Mouse (Mus musculus) adipocyte (in vitro differentiated cells): Measurements from ENCODE around the gene Hsd17b14.

Experiments
- DNase-seq: peaks from one replicate; pipeline ENCODE4 v3.0.0-alpha.2; 2016; ENCODE audit warnings: low spot score

Hsd17b14 gene

DNA sequence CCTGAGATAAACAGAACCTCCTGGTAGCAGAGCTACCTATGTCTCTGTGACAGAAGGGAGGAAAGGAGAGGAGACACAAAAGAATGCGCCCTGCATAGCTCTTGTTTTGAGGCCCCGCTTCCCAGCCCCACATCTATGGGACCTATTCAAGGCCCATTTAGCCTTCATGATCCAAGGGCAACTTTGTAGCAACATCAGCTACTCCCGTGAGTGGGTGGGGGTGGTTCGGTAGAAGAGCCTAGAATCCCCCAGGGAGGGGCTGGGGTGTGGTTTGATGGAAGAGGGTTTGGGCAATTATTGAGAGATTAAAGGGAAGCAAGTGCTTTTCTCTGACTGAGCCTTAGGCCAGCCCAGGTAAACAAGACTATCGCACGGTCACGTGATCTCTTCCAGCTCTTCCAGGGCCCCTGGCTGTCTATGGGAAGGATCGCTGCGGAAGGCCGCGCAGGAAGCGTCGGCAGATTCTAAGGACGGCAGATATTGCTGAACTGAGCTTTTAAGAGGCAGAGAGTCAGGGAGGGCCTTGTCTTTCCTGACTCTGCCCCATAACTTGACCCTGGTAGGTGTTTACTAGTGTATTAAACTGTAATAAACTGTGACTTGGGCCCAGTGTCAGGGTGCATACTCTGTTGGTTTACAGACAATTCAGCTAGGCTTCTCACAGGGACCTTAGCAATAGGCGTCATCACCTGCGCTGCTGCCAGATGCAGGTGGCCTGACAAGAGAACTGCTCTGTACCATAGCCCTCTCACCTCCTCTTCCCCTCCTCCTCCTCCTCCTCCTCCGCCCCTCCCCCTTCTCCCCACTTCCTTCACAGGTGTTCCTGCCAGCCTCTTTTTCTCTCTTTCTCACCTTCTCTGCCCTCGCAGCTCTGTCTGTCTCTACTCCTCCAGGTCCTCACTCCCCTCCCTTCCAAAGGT is 44.5 kb downstream of the Hsd17b14 start:
- DNase-seq: no peak

DNA sequence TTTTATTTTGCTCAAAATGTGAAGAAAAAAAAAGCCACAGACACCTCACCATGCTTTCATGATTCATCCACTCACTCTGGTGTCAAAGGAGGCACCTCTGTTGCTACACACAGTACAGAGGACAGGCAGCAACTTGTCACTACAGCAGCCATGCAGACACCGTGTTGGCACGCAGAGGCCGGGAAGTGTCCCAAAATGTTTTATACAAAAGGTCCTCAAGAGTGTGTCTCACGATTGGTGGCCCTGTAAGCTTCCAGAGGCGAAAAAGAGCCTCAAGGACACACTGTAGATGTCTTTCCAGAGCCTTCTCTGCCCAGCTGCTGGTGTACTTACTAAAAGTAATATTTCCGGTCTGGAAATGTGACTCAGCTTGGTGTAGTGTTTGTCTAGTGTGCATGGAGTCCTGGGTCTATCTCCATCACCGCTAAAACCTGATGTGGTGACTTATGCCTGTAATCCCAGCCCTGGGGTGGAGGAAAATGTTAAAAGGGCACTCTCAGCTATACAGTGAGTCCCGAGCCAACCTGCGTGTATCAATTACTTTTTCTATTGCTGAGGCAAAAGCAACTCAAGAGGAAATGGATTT is 51.1 kb downstream of the Hsd17b14 start:
- DNase-seq: no peak

DNA sequence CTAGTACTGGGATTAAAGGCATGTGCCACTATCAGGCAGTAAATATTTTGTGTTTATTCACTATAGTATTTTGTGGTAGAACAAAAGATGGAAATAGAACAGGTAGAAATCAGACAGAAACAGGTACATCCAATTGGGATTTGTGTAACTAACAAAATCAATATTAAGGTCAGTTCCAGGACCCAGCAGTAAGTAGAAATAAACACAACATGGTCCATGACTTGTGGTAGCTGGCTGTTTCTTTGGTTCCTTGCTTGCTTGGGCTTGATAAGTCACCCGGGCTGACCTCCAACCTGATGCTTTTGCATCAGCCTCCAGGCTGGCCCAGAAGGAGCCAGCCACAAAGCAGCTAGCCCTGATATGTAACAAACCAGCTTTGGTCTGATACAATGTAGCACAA is 54.8 kb downstream of the Hsd17b14 start:
- DNase-seq: no peak

DNA sequence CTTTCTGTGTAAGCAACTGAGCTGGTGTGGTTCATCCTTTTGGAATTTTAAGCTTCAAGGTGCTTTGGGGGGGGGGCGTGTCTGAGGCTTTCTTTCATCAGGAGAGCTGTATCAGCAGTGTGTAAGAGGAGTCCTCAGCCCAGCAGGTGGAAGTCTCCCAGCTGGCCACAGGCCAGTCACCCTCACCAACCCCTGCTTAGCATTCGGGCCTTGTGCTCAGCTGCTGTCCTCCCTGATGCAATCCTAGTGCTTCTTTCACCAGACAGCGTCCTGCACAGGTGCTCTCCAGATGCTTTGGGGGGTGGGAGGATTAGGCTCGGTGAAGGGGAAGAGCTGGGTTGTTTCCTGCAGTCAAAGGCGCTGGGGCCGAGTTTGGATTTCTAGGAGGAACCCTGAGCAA is 61.6 kb downstream of the Hsd17b14 start:
- no peak for DNase-seq

DNA sequence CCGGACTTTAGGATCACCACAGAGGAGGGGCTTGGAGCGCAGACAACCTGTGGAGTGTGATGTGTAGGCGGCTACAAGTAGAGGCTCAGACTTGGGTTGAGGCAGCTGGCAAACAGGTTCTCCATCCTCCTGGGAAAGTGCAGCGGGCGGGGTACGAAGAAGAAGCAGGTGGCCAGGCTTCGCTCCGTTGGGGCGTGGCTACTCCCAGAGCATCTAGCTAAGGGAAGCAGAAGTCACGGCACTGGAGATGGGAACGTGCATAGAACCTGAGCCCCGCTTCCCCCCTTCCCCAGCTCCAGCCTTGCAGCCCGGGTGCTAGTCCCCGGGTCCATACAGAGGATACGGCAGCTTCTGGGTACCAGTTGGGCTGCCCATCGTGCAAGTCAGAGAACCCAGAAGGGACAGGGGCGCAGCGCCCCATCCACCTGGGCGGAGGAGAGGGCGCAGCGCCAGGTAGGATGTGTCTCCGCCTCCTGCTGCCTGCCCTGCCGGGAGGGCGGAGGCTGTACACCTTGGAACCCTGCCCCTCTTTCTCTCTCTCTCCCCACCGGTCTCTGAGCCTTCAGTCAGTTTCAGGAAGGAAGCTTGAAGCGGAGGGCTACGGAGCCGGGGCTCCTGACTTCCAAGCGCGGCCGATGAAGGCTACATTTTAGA is 62.5 kb downstream of the Hsd17b14 start, which contains the start of gene Fut1:
Fut1 (plus strand) TSS at position 248 of the 654 bp plus-strand sequence.
- DNase-seq: no peak
